Mouse (Mus musculus) olfactory bulb, adult 2 months (tissue): ENCODE results near the gene Rab11fip3.

ENCODE experiments used
- CTCF ChIP-seq: fragments of 200-500 bp; IDR thresholded peaks from 2 replicates; pipeline ENCODE4 v1.5.1; 2012; ENCODE audit warnings: low read depth, mild to moderate bottlenecking, low read length, moderate library complexity; ENCODE audit not compliant: insufficient read depth
- POLR2A ChIP-seq: fragments of 200-500 bp; IDR thresholded peaks from 2 replicates; pipeline ENCODE4 v1.6.1; 2012; ENCODE audit warnings: mild to moderate bottlenecking, low read depth, low read length, moderate library complexity; ENCODE audit not compliant: insufficient read depth

GRCm38 (mm10) chr17:26064916-26065315 is 4.4 kb downstream of the Rab11fip3 start:
- TF ChIP-seq POLR2A (no peak), CTCF (no peak)
